Comparison of ENCODE assay signal across 8 mouse cellular contexts in genomic region chr19:44407341-44408222, GRCm38 (mm10). TPM values are rescaled to one million over a fixed set of nuclear protein-coding genes. Genes with fewer than 3 reads are reported as not detected.
DNase-seq lines count a peak whose midpoint lies in the region; ATAC-seq and TF ChIP-seq lines count a peak whose summit lies in the region.

Gene Scd1 (minus strand): TSS chr19:44407879.

- H3K9ac ChIP-seq in forebrain, embryonic 13.5 days, result peak within 1 kb of the TSS; percentile 67
- H3K9ac ChIP-seq in heart, postnatal 0 days (replicated peaks; ENCODE audit: low read depth, low read length), result peak within 1 kb of the TSS; percentile 45
- H3K9ac ChIP-seq in liver, embryonic 15.5 days, result peak within 1 kb of the TSS; percentile 75
- peak within 1 kb of the TSS; percentile 60 for H3K9ac ChIP-seq in neural tube, embryonic 15.5 days (replicated peaks)

- H3K27me3 ChIP-seq in G1E (ENCODE audit: insufficient read depth, low read length), result peaks cover 55% of the 10 kb centered on the region
- no peaks in the 10 kb centered on the region for H3K27me3 ChIP-seq in forebrain, embryonic 13.5 days
- peaks cover 15% of the 10 kb centered on the region for H3K27me3 ChIP-seq in heart, postnatal 0 days (ENCODE audit: control insufficient read depth, insufficient read depth, low read length)
- peaks cover 11% of the 10 kb centered on the region for H3K27me3 ChIP-seq in liver, embryonic 15.5 days
- no peaks in the 10 kb centered on the region for H3K27me3 ChIP-seq in neural tube, embryonic 15.5 days (replicated peaks)

- H3K27ac ChIP-seq in forebrain, embryonic 13.5 days, result peak within 1 kb of the TSS; percentile 41; the same call in 1 of the 2 replicates
- H3K27ac ChIP-seq in heart, postnatal 0 days (ENCODE audit: low read depth), result peak within 1 kb of the TSS; percentile 59
- H3K27ac ChIP-seq in liver, embryonic 15.5 days (replicated peaks), result peak within 1 kb of the TSS; percentile 87
- peak within 1 kb of the TSS; percentile 85 for H3K27ac ChIP-seq in neural tube, embryonic 15.5 days (replicated peaks)

- H3K4me2 ChIP-seq in forebrain, embryonic 13.5 days, result peak within 1 kb of the TSS; percentile 88
- peak within 1 kb of the TSS; percentile 84 for H3K4me2 ChIP-seq in heart, postnatal 0 days (ENCODE audit: low read depth, low read length)
- peak within 1 kb of the TSS; percentile 99 for H3K4me2 ChIP-seq in liver, embryonic 15.5 days
- peak within 1 kb of the TSS; percentile 95 for H3K4me2 ChIP-seq in neural tube, embryonic 15.5 days

- no peaks in the 10 kb centered on the region for H3K9me3 ChIP-seq in G1E (replicated peaks)
- no peaks in the 10 kb centered on the region for H3K9me3 ChIP-seq in forebrain, embryonic 13.5 days (replicated peaks)
- H3K9me3 ChIP-seq in heart, postnatal 0 days (replicated peaks; ENCODE audit: control insufficient read depth, low read length), result no peaks in the 10 kb centered on the region
- H3K9me3 ChIP-seq in liver, embryonic 15.5 days (replicated peaks), result no peaks in the 10 kb centered on the region
- H3K9me3 ChIP-seq in neural tube, embryonic 15.5 days (replicated peaks), result no peaks in the 10 kb centered on the region

- peak within 1 kb of the TSS; percentile 61 for H3K4me3 ChIP-seq in G1E (ENCODE audit: low read depth, low read length)
- H3K4me3 ChIP-seq in forebrain, embryonic 13.5 days, result peak within 1 kb of the TSS; percentile 53
- H3K4me3 ChIP-seq in heart, postnatal 0 days (ENCODE audit: low read depth, low read length), result peak within 1 kb of the TSS; percentile 48
- H3K4me3 ChIP-seq in liver, embryonic 15.5 days (replicated peaks), result peak within 1 kb of the TSS; percentile 71
- H3K4me3 ChIP-seq in neural tube, embryonic 15.5 days (replicated peaks), result peak within 1 kb of the TSS; percentile 59

- ATAC-seq in G1E (ENCODE audit: extremely low read depth, insufficient number of reproducible peaks, low FRiP score, poor library complexity, severe bottlenecking), result no peak
- peak; percentile 88 for ATAC-seq in cerebellum, adult (ENCODE audit: insufficient number of reproducible peaks, low FRiP score, low TSS enrichment)
- ATAC-seq in forebrain, embryonic 13.5 days, result peak; percentile 96
- ATAC-seq in heart, postnatal 0 days (ENCODE audit: insufficient read depth, low read depth), result peak; percentile 68
- ATAC-seq in liver, embryonic 15.5 days (ENCODE audit: insufficient read depth), result peak; percentile 90
- peak; percentile 97 for ATAC-seq in neural tube, embryonic 15.5 days (ENCODE audit: low FRiP score)

- no peak for TF ChIP-seq EP300 in heart, postnatal 0 days (IDR thresholded peaks at IDR 0.05; ENCODE audit: low read depth)

- H3K36me3 ChIP-seq in G1E (replicated peaks), result no peaks in the 10 kb centered on the region
- H3K36me3 ChIP-seq in forebrain, embryonic 13.5 days (ENCODE audit: poor library complexity, severe bottlenecking), result 0 out of 2 replicates have a peak, but pooled peaks cover 14% of the 10 kb centered on the region
- H3K36me3 ChIP-seq in heart, postnatal 0 days (replicated peaks; ENCODE audit: control insufficient read depth, insufficient read depth, low read length), result no peaks in the 10 kb centered on the region
- peaks cover 16% of the 10 kb centered on the region for H3K36me3 ChIP-seq in liver, embryonic 15.5 days (replicated peaks)
- H3K36me3 ChIP-seq in neural tube, embryonic 15.5 days, result 0 out of 2 replicates have a peak, but pooled peaks cover 4% of the 10 kb centered on the region

- no peak for DNase-seq in G1E (ENCODE audit: low spot score)
- DNase-seq in heart, postnatal 0 days (ENCODE audit: low spot score), result peak; percentile 25
- peak; percentile 61 to 71 for DNase-seq in kidney, postnatal 4 days
- DNase-seq in testis, postnatal 14 days (ENCODE audit: low spot score), result peak; percentile 64

- no peak for TF ChIP-seq CTCF in G1E (IDR thresholded peaks at IDR 0.05; ENCODE audit: low read depth, low read length)
- TF ChIP-seq CTCF in heart, postnatal 0 days (IDR thresholded peaks at IDR 0.05; ENCODE audit: low read depth), result no peak

- H3K4me1 ChIP-seq in G1E (ENCODE audit: insufficient read depth, low read depth, low read length), result peaks cover 12% of the 10 kb centered on the region
- peaks cover 21% of the 10 kb centered on the region for H3K4me1 ChIP-seq in forebrain, embryonic 13.5 days
- 0 out of 2 replicates have a peak, but pooled peaks cover 14% of the 10 kb centered on the region for H3K4me1 ChIP-seq in heart, postnatal 0 days (ENCODE audit: control insufficient read depth, insufficient read depth)
- peaks cover 50% of the 10 kb centered on the region for H3K4me1 ChIP-seq in liver, embryonic 15.5 days (replicated peaks)
- H3K4me1 ChIP-seq in neural tube, embryonic 15.5 days, result peaks cover 35% of the 10 kb centered on the region

- WGBS in forebrain, embryonic 13.5 days, result under 1% methylated on average over 30 of the region's 35 CpGs
- under 1% methylated on average over 33 of the region's 35 CpGs for WGBS in heart, postnatal 0 days
- WGBS in liver, embryonic 15.5 days (ENCODE audit: insufficient replicate concordance), result 1% methylated on average over 34 of the region's 35 CpGs
- under 1% methylated on average over 32 of the region's 35 CpGs for WGBS in neural tube, embryonic 15.5 days

RNA-seq across cellular contexts. Expression of gene Scd1, which starts in this region (rescaled TPM):
- total RNA-seq in G1E (2014; fragmentation: Nextera tagmentation), result 0.38 and 0.63 TPM in 2 replicates
- total RNA-seq in G1E (2017), result 5.6 and 6.4 TPM in 2 replicates
- 6.6 TPM in 2 replicates for polyA plus RNA-seq in G1E (2012)
- polyA plus RNA-seq in forebrain, embryonic 13.5 days (2015; fragmentation: Nextera tagmentation; extraction: Ambion mirVana), result 3.0 and 4.5 TPM in 2 replicates
- total RNA-seq in heart, postnatal 0 days (2014; rRNA removed; ENCODE audit: low replicate concordance), result 6.2 and 9.8 TPM in 2 replicates
- polyA plus RNA-seq in heart, postnatal 0 days (2015; fragmentation: Nextera tagmentation; extraction: Ambion mirVana), result 0.66 and 1.2 TPM in 2 replicates
- polyA plus RNA-seq in liver, embryonic 15.5 days (2015; fragmentation: Nextera tagmentation; extraction: Ambion mirVana), result 17.6 and 17.8 TPM in 2 replicates
- 7.5 and 8.5 TPM in 2 replicates for polyA plus RNA-seq in neural tube, embryonic 15.5 days (2015; fragmentation: Nextera tagmentation; extraction: Ambion mirVana)
